Mouse (Mus musculus) ES-Bruce4 (cell line): Measurements from ENCODE around the gene Klb.

Experiments
- CTCF ChIP-seq: IDR thresholded peaks from one replicate; pipeline ENCODE4 v1.8.1; 2011; ENCODE audit warnings: low read depth, low read length
- EP300 ChIP-seq: IDR thresholded peaks from 2 replicates; pipeline ENCODE4 v1.6.1; 2011; ENCODE audit warnings: low read depth, low read length; ENCODE audit not compliant: insufficient read depth
- POLR2A ChIP-seq: IDR thresholded peaks from one replicate; pipeline ENCODE4 v1.8.1; 2011; ENCODE audit warnings: low read length; ENCODE audit not compliant: insufficient read depth

GRCm38 (mm10) chr5:65415653-65416458 lies 67.7 kb downstream of the Klb start:
- TF ChIP-seq CTCF (no peak), POLR2A (no peak), EP300 (no peak)
